Mouse (Mus musculus): ENCODE data around the gene Yap1. TPM values are rescaled to one million over a fixed set of nuclear protein-coding genes. Genes with fewer than 3 reads are reported as not detected.

Yap1 gene
- polyA plus RNA-seq, 1 experiment from 2014 or later: 42.9 TPM

- Histone ChIP-seq H3K36me3 (replicated peaks) (peaks cover 77% of the 10 kb centered on the region), H3K9me3 (no peaks in the 10 kb centered on the region), H3K4me3 (no peak overlapping the region), H3K4me1 (peaks cover 37% of the 10 kb centered on the region), H3K27ac (replicated peaks) (no peak overlapping the region), H3K27me3 (replicated peaks; ENCODE audit: low read depth, poor library complexity, severe bottlenecking) (no peaks in the 10 kb centered on the region)
- no peak for DNase-seq (ENCODE audit: low spot score)
- WGBS: 78% methylated on average over 3 of the region's 3 CpGs
Observed at GRCm38 (mm10) chr9:7965590-7965989, 38.8 kb downstream of the Yap1 start.

- H3K36me3 ChIP-seq (replicated peaks): peaks cover 86% of the 10 kb centered on the region
- WGBS: 85% methylated on average over 2 of the region's 2 CpGs
Observed at GRCm38 (mm10) chr9:7963867-7964266, 40.5 kb downstream of the Yap1 start.

DNA sequence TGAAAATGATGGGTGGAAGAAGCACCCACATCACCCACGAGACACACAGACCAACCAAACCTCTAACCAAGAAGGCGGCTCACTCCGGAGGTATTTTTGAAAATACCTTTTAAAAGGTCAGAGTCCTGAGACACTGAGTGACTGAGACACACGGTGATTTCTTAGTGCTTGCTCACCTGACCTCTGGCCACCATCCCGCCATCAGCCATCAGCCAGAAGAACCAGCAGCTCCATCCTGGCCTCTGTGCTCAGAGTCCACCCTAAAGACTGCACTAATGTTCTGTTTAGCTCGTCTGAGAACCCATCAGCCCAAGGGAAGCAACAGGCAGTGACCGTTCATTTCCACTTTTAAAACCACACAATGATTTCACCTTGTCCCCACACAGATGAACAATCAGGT, 41.5 kb downstream of the Yap1 start:
- DNase-seq (ENCODE audit: low spot score): no peak
- WGBS: 80% methylated on average over 7 of the region's 7 CpGs
- Histone ChIP-seq H3K9me3 (no peaks in the 10 kb centered on the region), H3K27me3 (replicated peaks; ENCODE audit: low read depth, poor library complexity, severe bottlenecking) (no peaks in the 10 kb centered on the region), H3K36me3 (replicated peaks) (peaks cover 85% of the 10 kb centered on the region), H3K4me3 (no peak overlapping the region), H3K4me1 (peaks cover 53% of the 10 kb centered on the region), H3K27ac (replicated peaks) (no peak overlapping the region)

More at GRCm38 (mm10) chr9:7963867-7964266, 40.5 kb downstream of the Yap1 start:
- no peak for DNase-seq (ENCODE audit: low spot score)
- H3K27me3 ChIP-seq (replicated peaks; ENCODE audit: low read depth, poor library complexity, severe bottlenecking): no peaks in the 10 kb centered on the region
- H3K9me3 ChIP-seq: no peaks in the 10 kb centered on the region
- H3K4me1 ChIP-seq: peaks cover 45% of the 10 kb centered on the region
- H3K4me3 ChIP-seq: no peak overlapping the region
- no peak overlapping the region for H3K27ac ChIP-seq (replicated peaks)

DNA sequence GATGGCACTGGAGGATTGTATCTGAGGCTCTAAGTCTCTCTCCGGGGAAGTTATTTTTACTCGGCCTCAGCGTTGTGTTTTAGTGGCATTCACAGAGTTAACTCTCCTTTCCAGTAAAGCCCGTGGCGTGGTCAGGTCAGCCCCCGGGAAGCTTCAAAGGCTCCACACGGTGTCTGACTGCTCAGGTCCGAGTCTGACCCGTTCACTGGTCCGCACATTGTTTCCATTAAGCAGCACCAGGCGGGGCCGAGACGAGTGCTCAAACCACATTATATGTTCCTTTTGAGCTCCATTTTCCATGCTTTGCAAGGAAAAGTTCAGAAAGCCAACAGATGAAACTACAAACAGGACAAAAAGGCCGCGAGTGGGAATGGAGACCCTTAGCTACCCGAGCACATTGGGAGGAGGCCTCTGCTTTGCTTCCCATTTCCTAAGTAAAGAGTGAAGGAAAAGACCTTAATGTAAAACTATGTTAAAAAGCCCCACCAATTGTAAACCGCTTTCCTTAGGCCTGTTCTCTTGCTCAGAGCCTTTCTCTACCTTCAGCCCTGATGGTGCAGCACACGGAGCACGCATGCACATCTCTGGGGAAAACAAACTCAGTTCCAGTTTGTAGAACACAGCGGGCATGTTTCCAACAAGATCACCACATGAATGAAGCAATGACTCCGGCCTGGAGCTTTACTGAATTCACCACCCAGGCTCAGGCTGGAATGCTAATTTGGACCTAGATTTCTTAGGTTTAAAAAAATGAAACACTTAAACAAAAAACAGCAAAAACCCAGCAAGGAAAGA, 42.8 kb downstream of the Yap1 start:
- H3K9me3 ChIP-seq: no peaks in the 10 kb centered on the region

GRCm38 (mm10) chr9:7960382-7960781, 44.0 kb downstream of the Yap1 start:
- DNase-seq (ENCODE audit: low spot score): peak; percentile 74
- Histone ChIP-seq H3K27ac (replicated peaks) (peak overlapping the region; percentile 79), H3K9me3 (no peaks in the 10 kb centered on the region), H3K4me1 (peaks cover 56% of the 10 kb centered on the region), H3K27me3 (replicated peaks; ENCODE audit: low read depth, poor library complexity, severe bottlenecking) (no peaks in the 10 kb centered on the region), H3K4me3 (peak overlapping the region; percentile 13; the same call in 1 of the 2 replicates), H3K36me3 (replicated peaks) (peaks cover 82% of the 10 kb centered on the region)
- WGBS: 53% methylated on average over 9 of the region's 9 CpGs

More for the DNA sequence above, 42.8 kb downstream of the Yap1 start:
- DNase-seq (ENCODE audit: low spot score): peak; percentile 80
- 30% methylated on average over 21 of the region's 21 CpGs for WGBS
- H3K27ac ChIP-seq (replicated peaks): peak overlapping the region; percentile 79
- peaks cover 56% of the 10 kb centered on the region for H3K4me1 ChIP-seq
- 0 out of 2 replicates have a peak overlapping the region, but pooled peaks have one; percentile 8 for H3K4me3 ChIP-seq
- H3K36me3 ChIP-seq (replicated peaks): peaks cover 87% of the 10 kb centered on the region
- H3K27me3 ChIP-seq (replicated peaks; ENCODE audit: low read depth, poor library complexity, severe bottlenecking): no peaks in the 10 kb centered on the region

- peaks cover 56% of the 10 kb centered on the region for H3K4me1 ChIP-seq
- no peaks in the 10 kb centered on the region for H3K9me3 ChIP-seq
- H3K4me3 ChIP-seq: no peak overlapping the region
- 83% methylated on average over 2 of the region's 2 CpGs for WGBS
- H3K36me3 ChIP-seq (replicated peaks): peaks cover 85% of the 10 kb centered on the region
- peak overlapping the region; percentile 57; the same call in 1 of the 2 replicates for H3K27ac ChIP-seq (replicated peaks)
- no peaks in the 10 kb centered on the region for H3K27me3 ChIP-seq (replicated peaks; ENCODE audit: low read depth, poor library complexity, severe bottlenecking)
- DNase-seq (ENCODE audit: low spot score): no peak
Observed at GRCm38 (mm10) chr9:7959301-7959700, 45.1 kb downstream of the Yap1 start.

DNA sequence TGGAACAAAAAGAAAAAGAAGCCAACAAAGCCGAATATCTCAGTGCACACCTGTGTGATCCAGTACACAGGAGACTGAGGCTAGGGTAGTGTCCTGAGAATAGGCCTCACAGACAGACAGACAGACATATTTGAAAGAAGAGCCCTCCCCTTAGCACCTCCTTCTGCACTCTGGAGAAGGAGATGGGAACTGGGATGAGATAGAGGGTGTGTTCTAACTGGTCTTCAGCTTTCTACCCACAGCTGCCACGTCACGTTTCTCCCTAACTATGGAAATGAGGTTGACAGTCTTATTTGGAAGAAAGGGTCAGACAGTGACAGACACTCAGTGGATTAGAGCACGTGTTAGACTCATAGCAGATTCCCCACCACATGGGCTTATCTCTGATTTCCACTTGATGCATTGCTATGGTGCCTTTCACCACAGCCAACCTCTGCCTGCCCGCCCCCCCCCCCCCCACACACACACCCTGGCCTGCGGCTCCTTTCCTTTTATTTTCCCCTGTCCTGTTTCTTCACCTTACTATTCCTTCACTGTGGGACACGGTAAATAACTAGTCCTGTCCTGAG, 46.3 kb downstream of the Yap1 start:
- Histone ChIP-seq H3K27me3 (replicated peaks; ENCODE audit: low read depth, poor library complexity, severe bottlenecking) (no peaks in the 10 kb centered on the region), H3K4me1 (peaks cover 51% of the 10 kb centered on the region), H3K27ac (replicated peaks) (no peak overlapping the region), H3K4me3 (no peak overlapping the region), H3K9me3 (no peaks in the 10 kb centered on the region), H3K36me3 (replicated peaks) (peaks cover 81% of the 10 kb centered on the region)
- DNase-seq (ENCODE audit: low spot score): no peak
- 66% methylated on average over 7 of the region's 7 CpGs for WGBS

- H3K36me3 ChIP-seq (replicated peaks): peaks cover 81% of the 10 kb centered on the region
- H3K27ac ChIP-seq (replicated peaks): no peak overlapping the region
- no peak for DNase-seq (ENCODE audit: low spot score)
- H3K27me3 ChIP-seq (replicated peaks; ENCODE audit: low read depth, poor library complexity, severe bottlenecking): no peaks in the 10 kb centered on the region
- no peaks in the 10 kb centered on the region for H3K9me3 ChIP-seq
- no peak overlapping the region for H3K4me3 ChIP-seq
- peaks cover 44% of the 10 kb centered on the region for H3K4me1 ChIP-seq
- 94% methylated on average over 2 of the region's 2 CpGs for WGBS
Observed at GRCm38 (mm10) chr9:7957407-7957806, 47.0 kb downstream of the Yap1 start.

DNA sequence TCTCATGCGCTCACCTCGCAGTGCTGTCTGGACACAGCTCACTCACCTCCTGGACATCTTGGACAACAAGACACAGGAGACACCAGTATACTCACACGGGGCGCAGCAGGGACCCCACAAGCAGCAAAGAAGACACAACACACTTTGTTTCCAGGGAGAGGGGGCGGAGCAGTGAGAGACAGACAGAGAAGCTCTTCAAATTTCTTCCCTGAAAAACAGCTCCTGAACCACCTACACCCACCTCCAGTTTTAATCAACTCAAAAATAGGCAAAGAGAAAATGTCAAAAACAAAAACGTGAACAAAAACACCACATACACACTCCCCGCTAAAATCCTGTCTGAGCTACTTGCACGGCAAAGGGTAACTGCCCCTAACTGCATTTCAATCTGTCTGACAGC, 48.0 kb downstream of the Yap1 start:
- Histone ChIP-seq H3K27me3 (replicated peaks; ENCODE audit: low read depth, poor library complexity, severe bottlenecking) (no peaks in the 10 kb centered on the region), H3K4me1 (peaks cover 34% of the 10 kb centered on the region), H3K27ac (replicated peaks) (no peak overlapping the region), H3K4me3 (no peak overlapping the region), H3K36me3 (replicated peaks) (peaks cover 83% of the 10 kb centered on the region), H3K9me3 (no peaks in the 10 kb centered on the region)
- WGBS: 85% methylated on average over 8 of the region's 8 CpGs
- no peak for DNase-seq (ENCODE audit: low spot score)

DNA sequence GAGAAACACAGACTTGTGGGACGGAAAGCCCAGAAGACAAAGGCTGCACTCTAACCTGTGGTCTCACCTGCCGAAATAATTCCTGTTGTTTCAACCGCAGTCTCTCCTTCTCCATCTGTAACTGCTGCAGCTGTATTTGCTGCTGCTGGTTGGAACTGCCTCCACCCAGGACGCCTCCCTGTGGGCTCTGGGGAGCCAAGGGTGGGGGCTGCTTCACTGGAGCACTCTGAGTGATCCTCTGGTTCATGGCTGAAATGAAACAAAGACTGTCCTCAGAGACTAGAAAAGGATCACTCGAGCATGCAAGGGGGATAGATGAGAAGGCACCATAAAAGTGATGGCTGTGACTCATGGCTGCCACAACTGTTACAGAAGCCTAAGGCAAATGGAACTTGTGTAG, 51.5 kb downstream of the Yap1 start:
- peaks cover 2% of the 10 kb centered on the region for H3K4me1 ChIP-seq
- peaks cover 88% of the 10 kb centered on the region for H3K36me3 ChIP-seq (replicated peaks)
- H3K4me3 ChIP-seq: no peak overlapping the region
- no peak overlapping the region for H3K27ac ChIP-seq (replicated peaks)
- no peak for DNase-seq (ENCODE audit: low spot score)
- 90% methylated on average over 5 of the region's 5 CpGs for WGBS
- H3K27me3 ChIP-seq (replicated peaks; ENCODE audit: low read depth, poor library complexity, severe bottlenecking): no peaks in the 10 kb centered on the region
- H3K9me3 ChIP-seq: no peaks in the 10 kb centered on the region

GRCm38 (mm10) chr9:7950211-7950644, 54.2 kb downstream of the Yap1 start:
- Histone ChIP-seq H3K27me3 (replicated peaks; ENCODE audit: low read depth, poor library complexity, severe bottlenecking) (no peaks in the 10 kb centered on the region), H3K27ac (replicated peaks) (no peak overlapping the region), H3K36me3 (replicated peaks) (peaks cover 93% of the 10 kb centered on the region), H3K4me3 (no peak overlapping the region), H3K4me1 (no peaks in the 10 kb centered on the region), H3K9me3 (no peaks in the 10 kb centered on the region)
- 92% methylated on average over 7 of the region's 7 CpGs for WGBS
- DNase-seq (ENCODE audit: low spot score): no peak

DNA sequence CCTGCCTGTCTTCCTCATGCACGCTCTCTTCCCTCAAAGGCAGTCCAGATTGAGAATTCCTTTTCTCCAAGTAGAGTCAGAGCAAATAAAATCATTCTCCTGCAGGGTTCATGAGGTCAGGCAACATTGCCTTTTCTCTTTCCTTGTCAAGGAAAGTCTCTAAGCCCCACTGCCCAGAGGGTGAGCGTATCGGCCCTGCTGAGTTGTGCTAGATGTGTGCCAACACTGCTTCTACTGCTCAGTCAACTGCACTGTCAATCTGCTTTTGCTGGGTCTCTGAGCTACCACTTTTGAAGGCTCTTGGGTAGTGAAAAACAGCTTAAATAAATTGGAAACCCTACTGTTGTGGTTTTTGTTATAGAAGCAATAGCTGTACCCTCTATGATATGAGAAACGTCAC, 56.5 kb downstream of the Yap1 start:
- peaks cover 98% of the 10 kb centered on the region for H3K36me3 ChIP-seq (replicated peaks)
- H3K27me3 ChIP-seq (replicated peaks; ENCODE audit: low read depth, poor library complexity, severe bottlenecking): no peaks in the 10 kb centered on the region
- no peak overlapping the region for H3K27ac ChIP-seq (replicated peaks)
- H3K9me3 ChIP-seq: no peaks in the 10 kb centered on the region
- H3K4me3 ChIP-seq: no peak overlapping the region
- DNase-seq (ENCODE audit: low spot score): no peak
- WGBS: 86% methylated on average over 4 of the region's 4 CpGs
- no peaks in the 10 kb centered on the region for H3K4me1 ChIP-seq
